Mouse (Mus musculus) 416B (cell line): ENCODE measurements at regions not wholly inside any gene's neighbourhood (a gene's known extent, or its start where the extent isn't known, plus 50 kb on each side); places are given as distances from the start of the nearest gene placed in this dataset.

ENCODE experiments used
- DNase-seq: peaks from one replicate; pipeline ENCODE4 v3.0.0; 2011; ENCODE audit warnings: low read depth

DNA sequence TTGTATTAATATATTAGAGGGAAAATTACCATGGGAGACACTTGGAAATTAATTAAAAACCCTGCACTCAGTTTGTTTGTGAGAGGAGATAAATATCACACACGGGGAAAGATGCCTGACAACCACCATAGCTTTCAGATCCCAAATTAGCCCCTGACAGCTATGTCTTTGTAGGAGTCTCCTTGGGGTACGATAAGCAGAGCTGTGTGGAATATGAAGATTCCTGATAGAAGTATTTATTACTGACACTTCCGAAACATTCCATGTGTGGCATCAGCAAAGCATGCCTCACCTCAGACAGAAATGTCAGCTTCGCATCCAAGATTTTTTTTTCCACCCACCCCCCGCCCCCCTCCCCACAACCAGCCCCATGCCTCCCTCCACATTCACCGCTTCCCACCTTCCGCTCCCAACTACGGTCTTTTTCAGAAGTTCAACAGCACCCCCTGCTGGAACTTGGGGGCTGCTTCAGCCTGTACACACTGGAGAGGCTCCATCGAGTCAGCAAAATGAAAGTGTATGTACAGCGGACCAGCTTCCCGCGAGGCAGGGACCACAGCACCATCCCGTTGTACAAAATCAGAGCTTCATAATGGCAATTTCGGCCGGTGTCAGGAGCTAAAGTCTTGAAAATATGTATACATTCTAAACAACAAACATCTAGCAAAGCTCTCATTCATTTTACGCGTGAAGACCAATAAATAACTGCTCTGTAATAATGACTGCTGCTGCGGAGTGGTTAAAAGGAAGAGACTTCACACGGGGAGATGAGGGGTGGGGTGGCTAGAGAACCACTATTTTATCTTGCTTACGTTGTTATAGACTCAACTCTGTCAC, 66.7 kb downstream of the Rwdd3 start:
- DNase-seq, result peak; percentile 83

DNA sequence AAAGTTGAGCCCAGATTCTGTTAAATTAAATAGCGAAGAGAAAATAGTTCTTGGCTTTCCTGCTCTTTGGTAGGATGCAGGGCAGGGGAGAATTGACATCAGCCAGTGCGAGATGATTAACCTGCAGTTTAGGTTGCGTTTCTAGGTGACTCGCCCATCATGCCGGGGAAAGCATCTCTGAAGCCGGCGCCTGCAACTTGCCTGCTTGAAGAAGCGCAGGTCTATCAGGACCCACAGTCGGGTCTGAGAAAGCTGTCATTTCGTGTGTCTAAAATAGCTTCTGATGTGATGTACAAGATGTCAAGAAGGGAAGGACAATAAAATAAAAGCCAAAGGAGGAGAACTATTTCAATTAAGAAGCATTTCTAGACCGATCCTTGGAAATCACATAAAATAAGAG, 68.6 kb downstream of the Rwdd3 start:
- no peak for DNase-seq

DNA sequence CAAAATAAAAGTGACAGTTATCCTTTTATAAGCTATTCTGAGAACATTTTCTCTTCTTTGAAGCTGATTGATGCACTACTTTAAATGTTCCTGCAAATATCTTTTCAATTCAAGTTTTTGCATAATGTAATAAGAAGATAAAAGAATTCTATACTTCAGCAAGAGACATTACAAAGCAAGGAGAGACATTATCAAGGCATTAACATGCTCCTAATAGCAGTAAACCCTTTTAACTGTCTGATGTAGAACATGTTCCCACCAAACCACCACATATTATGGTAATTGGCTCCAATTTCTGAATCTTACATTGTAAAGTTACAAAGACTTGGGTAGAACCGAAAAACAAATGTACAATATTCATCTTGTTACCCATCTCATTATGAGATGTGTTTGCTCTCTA, 69.4 kb downstream of the Rwdd3 start:
- no peak for DNase-seq

- DNase-seq, result no peak
Measured at GRCm38 (mm10) chr3:121100211-121100860, 71.2 kb downstream of the Rwdd3 start.

- DNase-seq, result peak; percentile 70
Measured at GRCm38 (mm10) chr3:121093509-121093908, 78.0 kb downstream of the Rwdd3 start.

GRCm38 (mm10) chr3:121088724-121089123, 82.8 kb downstream of the Rwdd3 start:
- DNase-seq, result no peak

DNA sequence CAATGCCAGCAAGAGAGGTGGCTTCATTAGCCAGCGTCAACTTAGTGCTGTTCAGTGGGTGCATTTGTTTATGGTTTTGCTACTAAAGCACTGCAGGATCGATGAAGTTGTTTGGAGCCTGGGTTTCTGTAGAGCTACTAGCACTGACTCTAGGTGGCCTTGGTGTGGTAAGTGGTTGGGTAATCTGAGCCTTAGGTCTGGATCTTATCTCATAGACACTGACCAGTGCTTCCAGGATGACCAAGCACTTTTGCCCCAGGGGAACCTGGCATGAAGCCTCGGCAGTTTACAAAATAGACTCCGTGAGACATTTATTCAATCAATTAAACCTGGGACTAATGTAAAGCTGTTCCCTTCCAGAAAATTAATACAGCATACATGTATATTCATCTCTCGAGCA, 102.8 kb downstream of the Rwdd3 start:
- peak; percentile 73 for DNase-seq

DNA sequence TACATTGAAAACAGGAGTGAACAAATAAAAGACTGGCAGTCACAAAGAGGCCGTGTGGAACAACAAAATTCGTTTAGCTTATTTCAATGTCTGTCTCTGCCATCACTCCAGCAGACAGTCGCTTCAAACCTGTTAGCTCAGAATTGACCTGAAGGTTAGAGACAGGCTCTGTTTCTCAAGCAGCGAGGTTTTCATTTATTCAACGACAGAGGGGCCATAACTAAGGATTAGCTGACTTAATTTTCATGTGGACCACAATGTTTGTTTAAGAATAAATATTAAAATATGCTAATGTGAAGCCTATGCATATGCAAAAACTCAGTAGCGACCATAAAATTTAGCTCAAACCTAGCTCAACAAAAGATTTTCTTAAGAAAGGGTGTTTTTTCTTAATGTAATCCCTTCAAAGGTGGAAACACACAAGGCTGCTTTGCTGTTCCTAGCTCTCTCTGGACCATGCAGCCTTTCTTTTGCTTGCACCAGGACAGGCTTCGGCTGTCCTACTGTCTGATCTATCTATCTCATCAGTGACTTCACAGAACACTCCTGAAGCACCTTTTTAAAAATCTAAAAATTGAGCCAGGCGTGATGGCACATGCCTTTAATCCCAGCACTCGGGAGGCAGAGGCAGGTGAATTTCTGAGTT, 135.5 kb downstream of the Rwdd3 start:
- no peak for DNase-seq

DNA sequence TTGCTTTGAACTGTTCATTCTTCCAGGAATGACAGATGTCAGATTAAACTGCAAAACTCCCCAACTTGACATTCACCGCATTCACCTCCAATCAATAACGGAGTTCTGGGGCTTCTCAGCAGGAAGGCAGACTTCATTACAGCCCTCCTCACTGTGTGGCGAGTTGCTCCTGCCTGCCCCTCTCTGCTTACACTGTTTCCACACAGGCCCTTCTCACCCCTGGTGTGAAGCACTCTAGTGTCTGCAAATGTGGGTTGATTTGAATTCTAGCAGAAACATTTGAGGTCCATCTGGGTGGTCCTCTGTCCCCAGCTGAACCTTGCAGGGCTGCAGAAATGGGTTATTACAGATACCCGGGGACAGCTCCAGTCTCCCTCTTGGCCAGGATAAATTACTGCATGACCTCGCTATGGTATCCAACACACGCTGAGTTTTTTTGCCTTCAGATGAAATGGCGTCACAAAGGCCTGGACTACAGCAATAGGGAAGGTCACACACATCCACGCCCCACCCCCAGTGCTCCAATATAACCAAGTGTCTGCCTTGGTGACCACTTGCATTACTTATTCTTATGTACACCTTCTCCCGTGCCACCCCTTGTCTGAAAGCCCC, 145.8 kb downstream of the Rwdd3 start:
- no peak for DNase-seq

GRCm38 (mm10) chr3:121024810-121025209, 146.7 kb downstream of the Rwdd3 start:
- no peak for DNase-seq

GRCm38 (mm10) chr3:121021126-121021848, 150.2 kb downstream of the Rwdd3 start:
- DNase-seq, result no peak

- no peak for DNase-seq
Measured at GRCm38 (mm10) chr3:121009223-121009622, 162.3 kb downstream of the Rwdd3 start.

DNA sequence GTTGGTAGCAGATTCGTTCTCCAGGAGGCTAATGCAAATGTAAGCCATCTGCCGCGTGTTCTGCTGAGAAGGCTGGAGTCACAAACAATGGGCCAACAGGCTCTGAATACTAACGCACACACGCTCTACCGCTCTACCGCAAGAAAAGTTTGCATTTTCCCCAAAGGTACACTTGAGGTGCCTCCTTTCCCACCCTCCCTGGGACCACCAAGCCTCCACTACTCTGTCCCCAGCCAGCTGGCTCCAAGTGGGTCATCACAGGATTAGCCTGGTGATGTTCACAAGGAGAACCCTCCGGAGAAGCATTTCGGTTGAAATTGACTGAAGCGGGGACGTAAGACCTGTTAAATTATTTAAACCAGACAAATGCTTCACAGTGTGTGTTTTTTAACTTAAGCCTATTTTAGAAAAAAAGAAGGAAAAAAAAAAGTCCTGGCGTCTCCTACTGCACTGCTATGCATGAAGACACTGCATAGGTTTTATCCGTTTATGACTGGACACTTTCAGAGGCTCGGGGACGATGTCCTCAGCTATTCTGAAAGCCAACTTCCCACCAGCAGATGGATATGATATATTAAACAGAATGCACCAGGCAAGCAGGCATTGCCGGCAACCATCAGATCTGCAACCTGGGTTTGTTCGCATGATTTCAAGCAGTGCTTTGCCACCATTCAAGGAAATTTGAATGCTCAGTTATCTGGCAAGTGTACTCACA, 187.8 kb downstream of the Rwdd3 start:
- no peak for DNase-seq

GRCm38 (mm10) chr3:120982795-120983555, 188.5 kb downstream of the Rwdd3 start:
- DNase-seq, result no peak

DNA sequence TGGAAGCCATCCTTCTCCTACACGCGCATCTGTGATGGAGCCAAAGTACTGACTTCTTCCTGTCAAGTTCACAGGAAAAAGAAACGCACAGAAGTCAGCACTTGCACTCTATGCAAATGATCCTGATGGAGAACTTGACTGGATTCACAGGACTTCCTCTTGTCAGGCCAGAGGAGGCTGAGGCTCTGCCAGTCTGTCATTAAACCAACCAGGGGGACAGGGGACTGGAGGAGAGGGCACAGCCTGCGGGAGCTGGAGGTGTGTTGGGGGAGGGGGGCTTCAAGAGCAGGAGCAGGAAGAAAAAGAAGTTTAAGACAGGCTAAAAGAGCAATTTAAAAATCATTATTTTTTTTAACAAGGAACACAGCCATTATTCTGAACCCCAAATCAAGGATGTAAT, 189.3 kb downstream of the Rwdd3 start:
- DNase-seq, result no peak

DNA sequence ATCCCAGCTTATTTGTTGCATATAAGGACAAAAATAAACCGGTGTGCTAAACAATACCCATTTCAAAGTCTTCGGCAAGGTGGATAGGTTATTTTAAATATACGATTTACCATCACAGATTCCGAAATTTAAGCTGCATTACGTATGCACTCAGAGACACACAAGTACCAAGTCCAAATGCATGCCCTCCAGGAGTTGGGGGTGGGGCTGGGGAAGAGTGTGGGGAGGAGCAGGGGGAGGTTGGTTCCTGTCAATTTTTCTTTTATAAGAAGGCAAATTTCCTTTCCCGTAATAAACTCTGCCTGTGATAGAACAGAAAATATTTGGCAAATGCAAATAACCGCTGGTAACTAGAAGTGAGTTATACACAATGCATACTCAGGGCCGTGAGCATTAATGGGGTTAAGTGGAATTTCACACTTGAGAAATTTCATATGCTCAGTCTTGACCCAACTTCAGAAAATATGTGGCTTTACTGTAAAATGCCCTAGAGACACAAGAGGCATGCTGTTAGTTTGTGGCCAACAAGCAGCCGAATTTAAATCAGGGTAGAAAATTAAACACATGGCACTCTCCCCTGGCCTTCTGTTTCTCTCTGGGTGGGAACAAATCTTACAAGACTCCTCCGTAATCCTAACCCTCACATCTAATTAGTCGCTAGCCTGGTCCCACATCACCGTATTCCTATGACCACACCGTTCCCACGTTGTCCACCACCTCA, 200.6 kb downstream of the Rwdd3 start:
- DNase-seq, result no peak

- DNase-seq, result no peak
Measured at GRCm38 (mm10) chr3:120946906-120947305, 224.6 kb downstream of the Rwdd3 start.

GRCm38 (mm10) chr3:120934401-120934800, 237.1 kb downstream of the Rwdd3 start:
- DNase-seq, result no peak

DNA sequence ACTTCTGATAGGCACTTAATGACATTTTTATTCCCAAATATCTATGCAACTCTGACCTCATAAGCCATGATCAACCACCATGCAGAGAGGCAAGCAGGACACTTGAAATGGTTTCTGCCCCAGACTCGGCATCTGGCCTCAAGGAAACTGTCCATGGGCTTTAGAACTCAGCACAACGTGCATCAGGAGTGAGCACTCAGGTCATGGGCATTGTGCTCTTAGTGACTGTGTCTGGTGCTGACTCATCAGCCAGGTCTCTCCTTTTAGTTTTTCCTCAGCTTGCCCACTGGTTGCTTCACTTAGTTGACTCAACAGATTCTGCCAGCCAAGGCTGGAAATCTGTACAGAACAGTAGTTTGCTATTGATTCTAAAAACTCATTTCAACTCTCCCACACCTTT, 251.1 kb downstream of the Rwdd3 start:
- DNase-seq, result no peak

DNA sequence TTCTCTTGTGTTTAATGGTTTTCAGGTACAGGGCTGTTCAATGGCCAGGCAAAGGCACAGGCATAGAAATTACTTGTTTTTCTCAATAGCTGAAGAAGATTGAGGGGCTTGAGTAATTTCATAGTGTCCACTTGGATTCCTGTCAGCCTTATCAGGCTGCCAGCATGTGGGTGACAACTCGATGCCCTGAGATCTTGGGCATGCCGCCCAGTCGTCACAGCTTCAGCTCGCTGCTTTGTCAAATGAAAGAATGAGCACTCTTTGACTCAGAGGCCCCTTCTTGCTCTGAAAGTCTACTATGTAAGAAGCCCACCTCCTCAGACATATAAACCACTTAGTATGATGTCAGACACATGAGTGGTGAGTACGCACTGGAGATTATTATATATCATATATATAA, 272.6 kb downstream of the Rwdd3 start:
- no peak for DNase-seq
